8 mouse cellular contexts compared by ENCODE assay signal in genomic region chr6:99520676-99521037, GRCm38 (mm10). TPM values are rescaled to one million over a fixed set of nuclear protein-coding genes. Genes with fewer than 3 reads are reported as not detected.
A peak's percentile ranks its signal among the peaks of the same experiment; 100 is the strongest.
DNase-seq lines count a peak whose midpoint lies in the region; ATAC-seq and TF ChIP-seq lines count a peak whose summit lies in the region.

No protein-coding gene starts in this region.

- H3K9me3 ChIP-seq in heart, embryonic 13.5 days: no peaks in the 10 kb centered on the region
- H3K9me3 ChIP-seq in G1E (replicated peaks): no peaks in the 10 kb centered on the region
- H3K9me3 ChIP-seq in forebrain, postnatal 0 days (ENCODE audit: low read length): no peaks in the 10 kb centered on the region
- H3K9me3 ChIP-seq in midbrain, embryonic 11.5 days (ENCODE audit: control insufficient read depth, low read length): no peaks in the 10 kb centered on the region

- WGBS in heart, embryonic 13.5 days: under 1% methylated on average over 25 of the region's 27 CpGs
- 6% methylated on average over 24 of the region's 27 CpGs for WGBS in forebrain, postnatal 0 days
- WGBS in midbrain, embryonic 11.5 days: 0% methylated on average over 27 of the region's 27 CpGs

- DNase-seq in heart, postnatal 36 days: no peak
- DNase-seq in G1E (ENCODE audit: low spot score): no peak
- DNase-seq in forebrain, postnatal 0 days: no peak
- DNase-seq in midbrain, embryonic 11.5 days (ENCODE audit: low spot score, missing footprints): peak; percentile 93
- DNase-seq in c-Kit-positive CD71-positive TER-119-positive erythroid progenitor cells, embryonic 14.5 days (ENCODE audit: low spot score): no peak
- no peak for DNase-seq in lung, adult 18-20 months
- DNase-seq in spleen, adult 12 weeks (ENCODE audit: low spot score): no peak

- intact Hi-C loops in heart, postnatal 36 days (cut with DNase I): loop anchor here (2.0 to 5.0 kb wide), 5 partner anchors 36 to 993 kb away; no protein-coding TSS in a partner anchor

- peak; percentile 39; the same call in 1 of the 2 replicates for ATAC-seq in heart, embryonic 13.5 days (ENCODE audit: extremely low read depth, insufficient number of reproducible peaks, low FRiP score, low TSS enrichment)
- no peak for ATAC-seq in G1E (ENCODE audit: extremely low read depth, insufficient number of reproducible peaks, low FRiP score, poor library complexity, severe bottlenecking)
- ATAC-seq in forebrain, postnatal 0 days: no peak
- no peak; the same call in 1 of the 2 replicates for ATAC-seq in midbrain, embryonic 11.5 days (ENCODE audit: low FRiP score)

- peak overlapping the region; percentile 84 for H3K4me2 ChIP-seq in heart, embryonic 13.5 days
- peak overlapping the region; percentile 98 for H3K4me2 ChIP-seq in forebrain, postnatal 0 days (ENCODE audit: low read depth)
- peak overlapping the region; percentile 94 for H3K4me2 ChIP-seq in midbrain, embryonic 11.5 days

- peak overlapping the region; percentile 100 for H3K27ac ChIP-seq in heart, embryonic 13.5 days (replicated peaks)
- H3K27ac ChIP-seq in forebrain, postnatal 0 days (ENCODE audit: low read depth, low read length): peak overlapping the region; percentile 98
- H3K27ac ChIP-seq in midbrain, embryonic 11.5 days (ENCODE audit: low read depth, low read length): peak overlapping the region; percentile 99; the same call in 1 of the 2 replicates

- no peak for TF ChIP-seq CTCF in G1E (IDR thresholded peaks at IDR 0.05; ENCODE audit: low read depth, low read length)
- TF ChIP-seq CTCF in forebrain, postnatal 0 days (IDR thresholded peaks at IDR 0.05; ENCODE audit: low read depth): no peak

- H3K4me3 ChIP-seq in heart, embryonic 13.5 days: peak overlapping the region; percentile 94
- H3K4me3 ChIP-seq in G1E (ENCODE audit: low read depth, low read length): peak overlapping the region; percentile 89
- peak overlapping the region; percentile 73 for H3K4me3 ChIP-seq in forebrain, postnatal 0 days (ENCODE audit: low read depth, low read length)
- peak overlapping the region; percentile 82 for H3K4me3 ChIP-seq in midbrain, embryonic 11.5 days (ENCODE audit: low read depth, low read length)

- peaks cover 19% of the 10 kb centered on the region for H3K4me1 ChIP-seq in heart, embryonic 13.5 days
- H3K4me1 ChIP-seq in G1E (ENCODE audit: insufficient read depth, low read depth, low read length): peaks cover 21% of the 10 kb centered on the region
- no peaks in the 10 kb centered on the region for H3K4me1 ChIP-seq in forebrain, postnatal 0 days (ENCODE audit: insufficient read depth)
- H3K4me1 ChIP-seq in midbrain, embryonic 11.5 days (ENCODE audit: control insufficient read depth, insufficient read depth, low read length): peaks cover 16% of the 10 kb centered on the region

- H3K27me3 ChIP-seq in heart, embryonic 13.5 days (replicated peaks): no peaks in the 10 kb centered on the region
- H3K27me3 ChIP-seq in G1E (ENCODE audit: insufficient read depth, low read length): no peaks in the 10 kb centered on the region
- H3K27me3 ChIP-seq in forebrain, postnatal 0 days (ENCODE audit: insufficient read depth, low read length): no peaks in the 10 kb centered on the region
- H3K27me3 ChIP-seq in midbrain, embryonic 11.5 days (ENCODE audit: control insufficient read depth, insufficient read depth, low read length): no peaks in the 10 kb centered on the region

- peak overlapping the region; percentile 98 for H3K9ac ChIP-seq in heart, embryonic 13.5 days
- peak overlapping the region; percentile 96 for H3K9ac ChIP-seq in forebrain, postnatal 0 days
- peak overlapping the region; percentile 97 for H3K9ac ChIP-seq in midbrain, embryonic 11.5 days (ENCODE audit: low read length)

- H3K36me3 ChIP-seq in heart, embryonic 13.5 days: no peaks in the 10 kb centered on the region
- H3K36me3 ChIP-seq in G1E (replicated peaks): peaks cover 19% of the 10 kb centered on the region
- no peaks in the 10 kb centered on the region for H3K36me3 ChIP-seq in forebrain, postnatal 0 days (ENCODE audit: insufficient read depth)
- no peaks in the 10 kb centered on the region for H3K36me3 ChIP-seq in midbrain, embryonic 11.5 days (ENCODE audit: control insufficient read depth, insufficient read depth, low read length)

RNA-seq across cellular contexts. Expression of gene Foxp1, which starts 1.9 kb away (rescaled TPM):
- polyA plus RNA-seq in heart, embryonic 13.5 days (2015; fragmentation: Nextera tagmentation; extraction: Ambion mirVana): 71.7 and 75.9 TPM in 2 replicates
- total RNA-seq in heart, postnatal 36 days (2021): 10 to 100 TPM; 31.9 to 39.3 TPM
- total RNA-seq in G1E (2014; fragmentation: Nextera tagmentation): 79.8 and 86.0 TPM in 2 replicates
- 51.9 and 57.4 TPM in 2 replicates for total RNA-seq in G1E (2017)
- 87.5 and 88.1 TPM in 2 replicates for polyA plus RNA-seq in G1E (2012)
- 112 and 157 TPM in 2 replicates for total RNA-seq in forebrain, postnatal 0 days (2014; rRNA removed)
- 137 and 167 TPM in 2 replicates for polyA plus RNA-seq in forebrain, postnatal 0 days (2015; fragmentation: Nextera tagmentation; extraction: Ambion mirVana)
- 86.2 and 95.4 TPM in 2 replicates for polyA plus RNA-seq in midbrain, embryonic 11.5 days (2014; fragmentation: Nextera tagmentation; extraction: Ambion mirVana)
